Mouse (Mus musculus): ENCODE results near the gene Zbtb48. TPM values are rescaled to one million over a fixed set of nuclear protein-coding genes. Genes with fewer than 3 reads are reported as not detected.

The Zbtb48 gene
- 10 to 100 TPM; 21.3 to 32.2 TPM for total RNA-seq (2023)

DNA sequence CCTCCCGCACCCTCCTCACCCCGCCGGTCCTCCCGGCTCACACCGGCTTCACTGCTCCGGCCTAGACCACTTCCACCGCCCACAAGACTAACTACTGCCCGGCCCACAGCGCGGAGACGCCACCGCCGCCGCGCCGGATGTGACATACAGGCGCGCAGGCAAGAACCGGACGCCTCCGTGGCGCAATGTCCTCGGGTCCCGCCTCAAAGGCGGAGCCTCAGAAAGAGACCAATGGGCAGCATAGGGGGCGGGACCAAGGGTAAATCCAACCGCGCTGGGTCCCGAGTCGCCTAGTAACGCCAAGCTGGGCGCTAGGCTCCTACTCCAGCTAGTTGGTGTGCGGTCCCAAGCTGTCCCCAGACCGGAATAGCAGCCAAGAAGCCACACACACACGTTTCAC, at the start of gene Zbtb48:
Gene Zbtb48 (minus strand): TSS at position 148 of the 400 bp plus-strand sequence.

GRCm38 (mm10) chr4:152072121-152072601, 44.7 kb upstream of the Zbtb48 start, which contains the start of gene Plekhg5:
Gene Plekhg5 (plus strand): TSS chr4:152072498.

GRCm38 (mm10) chr4:152038985-152039830, 11.7 kb upstream of the Zbtb48 start, which contains the start of gene Nol9:
Gene Nol9 (plus strand): TSS chr4:152039321.

GRCm38 (mm10) chr4:152038225-152038984, 10.9 kb upstream of the Zbtb48 start, which contains the start of gene Tas1r1:
Gene Tas1r1 (minus strand): TSS chr4:152038568.

GRCm38 (mm10) chr4:152008622-152009075, 18.8 kb downstream of the Zbtb48 start, which contains the start of gene Klhl21:
Gene Klhl21 (plus strand): TSS chr4:152008803.

DNA sequence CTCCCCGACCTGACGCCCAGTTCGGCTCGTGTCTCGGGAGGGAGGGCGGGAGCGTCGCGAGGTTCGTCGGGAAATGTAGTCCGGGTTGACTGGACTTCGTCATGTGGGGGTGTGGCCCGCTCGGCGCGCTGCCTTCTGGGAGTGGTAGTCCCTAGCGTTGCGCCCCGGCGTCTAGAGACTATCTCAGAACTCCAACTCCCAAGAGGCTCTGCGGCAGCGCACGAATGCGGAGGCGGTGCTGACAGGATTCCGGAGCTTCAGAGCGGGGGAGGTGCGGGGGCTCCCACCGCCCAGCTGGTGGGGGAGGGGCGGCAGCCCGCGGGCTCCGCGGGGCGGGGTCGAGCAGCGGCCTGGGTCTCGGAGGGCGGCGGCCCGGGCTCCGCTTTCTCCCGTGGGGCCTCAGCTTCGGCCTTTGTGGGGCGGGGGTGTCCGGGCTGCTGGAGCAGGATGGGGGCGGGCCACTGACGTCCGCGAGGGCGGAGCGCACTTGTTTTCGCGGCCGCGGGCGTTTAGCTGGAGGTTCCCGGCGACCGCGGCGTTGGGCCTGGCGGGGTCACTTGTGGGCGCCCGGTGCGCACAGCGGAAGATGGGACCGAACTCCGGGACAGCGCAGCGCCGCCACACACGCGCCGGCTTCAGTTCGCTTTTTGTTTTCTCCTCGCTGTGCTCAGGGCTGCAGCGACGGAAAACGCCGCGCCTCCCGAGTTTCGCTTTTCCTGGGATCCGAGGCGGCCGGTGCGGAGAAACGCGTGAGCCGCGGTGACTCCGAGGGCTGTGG, 31.1 kb downstream of the Zbtb48 start, which contains the start of gene Phf13:
Gene Phf13 (minus strand): TSS at position 86 of the 778 bp plus-strand sequence.

DNA sequence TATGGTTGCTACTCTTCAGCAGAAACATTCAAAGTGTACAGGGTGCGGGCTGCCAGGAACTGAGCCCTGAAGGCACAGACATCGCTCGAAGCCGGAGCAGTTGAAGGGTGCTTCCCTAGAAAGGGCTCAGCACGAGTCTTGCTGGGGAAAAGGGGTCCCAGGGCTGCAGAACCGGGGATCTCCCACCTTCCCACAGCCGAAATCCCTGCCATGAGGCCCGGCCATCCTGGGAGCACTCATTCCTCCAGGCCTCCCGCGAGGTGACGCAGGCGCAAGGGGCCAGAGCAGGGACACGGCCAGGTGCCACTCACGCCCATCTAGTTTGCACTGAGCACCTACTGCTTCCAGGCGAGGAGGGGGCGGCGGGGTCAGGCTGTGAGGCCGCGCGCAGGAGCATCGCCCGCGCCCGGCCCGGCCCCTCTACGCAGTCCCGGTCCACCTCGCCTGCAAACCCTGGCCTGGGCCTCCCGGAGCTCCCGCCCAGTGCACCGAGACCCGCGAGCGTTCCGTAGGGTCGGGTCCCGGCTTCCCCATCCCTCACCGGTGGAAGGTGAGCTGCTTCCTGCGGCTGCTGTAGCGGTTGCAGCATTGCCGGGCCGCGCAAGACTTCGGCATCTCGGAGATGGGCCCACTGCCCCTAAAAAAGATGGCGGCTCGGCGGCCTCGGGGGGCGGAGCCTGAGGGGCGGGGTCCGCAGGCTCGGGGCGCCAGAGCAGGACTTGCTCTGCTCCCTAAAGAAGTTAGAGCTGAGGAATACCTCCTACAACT, 38.9 kb downstream of the Zbtb48 start, which contains the start of gene Thap3:
Gene Thap3 (minus strand): TSS at position 656 of the 768 bp plus-strand sequence.

Other genes starting within 250 kb of the Zbtb48 start
- gene Camta1, start 165.8 kb downstream of the Zbtb48 start, total RNA-seq (2023): 10 to 100 TPM; 33.4 to 50.5 TPM
- 10 to 100 TPM; 68.8 to 88.4 TPM for gene Dnajc11, start 94.0 kb downstream of the Zbtb48 start, total RNA-seq (2023)
- gene Thap3, start 38.7 kb downstream of the Zbtb48 start, total RNA-seq (2023): 10 to 100 TPM; 41.3 to 41.7 TPM
- 1 to 10 TPM; 6.5 to 6.8 TPM for gene Phf13, start 31.4 kb downstream of the Zbtb48 start, total RNA-seq (2023)
- 10 to 100 TPM; 18.8 to 20.2 TPM for gene Klhl21, start 18.9 kb downstream of the Zbtb48 start, total RNA-seq (2023)
- gene Tas1r1, start 10.9 kb upstream of the Zbtb48 start, total RNA-seq (2023): under 1 TPM in 1 of 2 experiments, not detected in 1; 0.83 TPM
- gene Nol9, start 11.7 kb upstream of the Zbtb48 start, total RNA-seq (2023): 10 to 100 TPM; 44.7 to 47.1 TPM
- gene Plekhg5, start 44.8 kb upstream of the Zbtb48 start, total RNA-seq (2023): 1 to 10 TPM; 2.6 to 5.9 TPM
- under 1 TPM in 1 of 2 experiments, not detected in 1; 0.32 TPM for gene Tnfrsf25, start 88.3 kb upstream of the Zbtb48 start, total RNA-seq (2023)
- gene Espn, start 124.7 kb upstream of the Zbtb48 start, total RNA-seq (2023): 1 to 10 TPM; 1.3 to 1.6 TPM
- not detected for gene Hes2, start 131.2 kb upstream of the Zbtb48 start, total RNA-seq (2023)
- gene Acot7, start 150.5 kb upstream of the Zbtb48 start, total RNA-seq (2023): 1 to 10 TPM; 3.8 to 5.5 TPM
- gene Gpr153, start 246.6 kb upstream of the Zbtb48 start, total RNA-seq (2023): not detected

Data from B cell, adult 67 days (primary cell).